Mouse (Mus musculus) heart, embryonic 16.5 days (tissue): ENCODE results near the gene Clcn1. TPM values are rescaled to one million over a fixed set of nuclear protein-coding genes. Genes with fewer than 3 reads are reported as not detected.

Source experiments
- ATAC-seq: fragments of 200-750 bp; cut with Nextera tagmentation; replicated peaks from 2 replicates; pipeline ENCODE4 v1.8.0; 2017; ENCODE audit warnings: moderate number of reproducible peaks; ENCODE audit not compliant: insufficient read depth, low FRiP score; ENCODE audit errors: extremely low read depth
- H3K27ac ChIP-seq: fragments of 300-500 bp; sonication (generic); 2 replicates; pipeline ENCODE4 v1.5.1; 2014; ENCODE audit warnings: mild to moderate bottlenecking, low read length, control low read depth, moderate library complexity
- H3K27me3 ChIP-seq: fragments of 300-500 bp; sonication (generic); 2 replicates; pipeline ENCODE4 v1.6.1; 2014; ENCODE audit warnings: low read length, mixed read lengths; ENCODE audit not compliant: control insufficient read depth, insufficient read depth
- H3K36me3 ChIP-seq: fragments of 300-500 bp; sonication (generic); 2 replicates; pipeline ENCODE4 v1.6.1; 2014; ENCODE audit not compliant: control insufficient read depth, insufficient read depth
- H3K4me1 ChIP-seq: fragments of 300-500 bp; sonication (generic); 2 replicates; pipeline ENCODE4 v1.6.1; 2014; ENCODE audit warnings: low read length, mixed read lengths; ENCODE audit not compliant: control insufficient read depth, insufficient read depth
- H3K4me2 ChIP-seq: fragments of 300-500 bp; sonication (generic); 2 replicates; pipeline ENCODE4 v1.6.1; 2014; ENCODE audit warnings: low read depth, mild to moderate bottlenecking, control low read depth, low read length
- H3K4me3 ChIP-seq: fragments of 300-500 bp; sonication (generic); 2 replicates; pipeline ENCODE4 v1.5.1; 2014; ENCODE audit warnings: mild to moderate bottlenecking, control low read depth, low read length
- H3K9ac ChIP-seq: fragments of 300-500 bp; sonication (generic); 2 replicates; pipeline ENCODE4 v1.6.1; 2014; ENCODE audit warnings: low read length, control low read depth
- H3K9me3 ChIP-seq: fragments of 300-500 bp; sonication (generic); replicated peaks from 2 replicates; pipeline ENCODE4 v1.6.1; 2016; ENCODE audit warnings: low read length; ENCODE audit not compliant: control insufficient read depth
- WGBS: fragments of 180-500 bp; shearing (Covaris S2); extraction: QIAGEN DNeasy Blood & Tissue Kit; methylation state at CpG from one replicate; pipeline ENCODE4 v1.1.7; 2014; 5-methylcytosine and 5-hydroxymethylcytosine counted together
- polyA plus RNA-seq: library from polyadenylated mRNA; unstranded; fragments of >200 nt; fragmentation: Nextera tagmentation; extraction: Ambion mirVana; gene quantifications from 2 replicates; pipeline ENCODE4 v1.2.1, GENCODE M21; 2015

Gene Clcn1
- polyA plus RNA-seq, 1 experiment from 2014 or later = 0.45 TPM

DNA sequence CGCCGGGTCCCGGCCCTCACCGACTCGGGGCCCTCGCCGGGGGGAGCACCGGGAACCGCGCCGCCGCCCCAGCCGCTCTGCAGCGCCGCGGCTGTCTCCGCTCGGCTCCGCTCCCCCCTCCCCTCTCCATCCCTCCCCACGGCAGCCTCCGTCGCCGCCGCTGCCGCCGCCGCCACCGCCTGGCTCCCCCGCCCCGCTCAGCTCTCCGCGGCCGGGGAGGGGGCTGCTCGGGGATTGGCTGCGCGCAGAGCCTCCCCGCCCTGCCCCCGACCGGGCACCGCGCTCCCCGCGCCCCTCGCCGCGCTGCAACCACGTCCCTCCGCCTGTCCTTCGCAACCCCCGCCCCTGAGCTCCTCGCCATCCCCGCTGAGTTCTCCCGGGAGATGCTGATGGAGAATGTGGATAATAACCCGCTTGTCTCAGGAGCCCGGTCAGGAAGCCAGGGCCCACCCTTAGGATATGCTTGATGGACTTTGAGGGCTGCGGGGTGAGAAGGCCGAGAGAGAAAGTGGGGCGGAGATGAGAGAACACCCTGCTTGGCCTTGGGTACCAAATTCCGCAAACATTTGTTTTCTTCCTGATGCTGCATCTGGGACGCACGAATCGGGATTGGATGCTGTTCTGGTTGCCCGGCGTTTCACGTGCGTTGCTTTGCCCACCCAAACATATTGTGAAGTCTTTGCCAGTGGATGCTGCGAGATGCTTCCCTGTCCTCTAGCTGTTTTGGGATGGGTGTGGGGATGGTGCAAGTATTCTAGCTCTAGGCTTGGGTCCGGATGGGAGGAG is 38.2 kb downstream of the Clcn1 start, which contains the start of gene Fam131b:
Gene Fam131b, minus strand, starts transcription at position 162 of the 786 bp plus-strand sequence.
- peak; percentile 63; the same call in 1 of the 2 replicates for ATAC-seq
- Histone ChIP-seq H3K9ac (peak within 1 kb of the TSS; percentile 66), H3K27me3 (peaks cover 44% of the 10 kb centered on the region), H3K9me3 (no peaks in the 10 kb centered on the region), H3K4me3 (peak within 1 kb of the TSS; percentile 69), H3K4me2 (peak within 1 kb of the TSS; percentile 99), H3K36me3 (no peaks in the 10 kb centered on the region), H3K27ac (no peak within 1 kb of the TSS), H3K4me1 (peaks cover 8% of the 10 kb centered on the region; the same call in 1 of the 2 replicates)
- WGBS = under 1% methylated on average over 27 of the region's 68 CpGs

DNA sequence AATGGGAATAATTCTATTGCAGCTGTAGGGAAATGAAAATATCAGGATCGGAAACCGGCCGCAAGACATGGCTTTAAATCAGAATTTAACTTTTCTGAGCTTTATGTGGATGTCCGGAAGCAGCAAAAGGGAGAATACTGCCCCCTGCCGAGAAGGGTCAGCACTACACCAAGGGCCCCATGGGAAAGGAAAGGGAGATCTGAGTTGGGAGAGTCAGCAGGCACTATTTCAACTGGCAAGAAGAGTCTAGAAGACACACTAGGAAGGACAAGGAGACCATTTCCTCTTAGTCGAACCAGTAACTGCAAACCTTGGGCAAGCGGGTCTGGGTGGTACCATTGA is 38.8 kb downstream of the Clcn1 start:
- ATAC-seq = no peak

DNA sequence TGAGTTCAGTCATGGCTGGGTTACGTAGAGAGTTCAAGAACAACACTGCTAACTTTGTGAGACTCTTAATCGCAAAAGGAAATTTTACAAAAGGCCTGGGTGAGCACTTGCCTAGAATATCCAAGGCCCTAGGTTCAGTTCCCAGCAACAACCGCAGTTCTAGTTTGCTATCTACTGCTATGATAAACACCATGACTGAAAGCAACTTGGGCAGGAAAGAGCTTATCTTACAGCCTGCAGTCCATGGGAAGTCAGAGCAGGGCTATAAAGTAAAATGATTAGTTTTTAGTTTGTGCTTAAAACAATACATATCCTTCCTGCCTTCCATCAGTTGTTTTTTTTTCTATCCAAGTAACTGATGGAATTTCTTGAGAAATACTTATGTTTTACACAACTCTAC is 40.0 kb downstream of the Clcn1 start:
- H3K36me3 ChIP-seq = no peaks in the 10 kb centered on the region
- no peak for ATAC-seq
- H3K27ac ChIP-seq = no peak overlapping the region
- H3K27me3 ChIP-seq = peaks cover 35% of the 10 kb centered on the region
- 68% methylated on average over 3 of the region's 3 CpGs for WGBS
- H3K4me1 ChIP-seq = peaks cover 8% of the 10 kb centered on the region; the same call in 1 of the 2 replicates
- H3K9ac ChIP-seq = no peak overlapping the region
- no peak overlapping the region for H3K4me3 ChIP-seq
- no peaks in the 10 kb centered on the region for H3K9me3 ChIP-seq
- no peak overlapping the region for H3K4me2 ChIP-seq

More for the DNA sequence above, 38.8 kb downstream of the Clcn1 start:
- H3K27ac ChIP-seq = no peak overlapping the region
- H3K4me2 ChIP-seq = peak overlapping the region; percentile 99
- H3K9ac ChIP-seq = no peak overlapping the region
- 9% methylated on average over 7 of the region's 7 CpGs for WGBS
- H3K36me3 ChIP-seq = no peaks in the 10 kb centered on the region
- no peaks in the 10 kb centered on the region for H3K9me3 ChIP-seq
- peaks cover 8% of the 10 kb centered on the region; the same call in 1 of the 2 replicates for H3K4me1 ChIP-seq
- H3K4me3 ChIP-seq = peak overlapping the region; percentile 69
- peaks cover 44% of the 10 kb centered on the region for H3K27me3 ChIP-seq

DNA sequence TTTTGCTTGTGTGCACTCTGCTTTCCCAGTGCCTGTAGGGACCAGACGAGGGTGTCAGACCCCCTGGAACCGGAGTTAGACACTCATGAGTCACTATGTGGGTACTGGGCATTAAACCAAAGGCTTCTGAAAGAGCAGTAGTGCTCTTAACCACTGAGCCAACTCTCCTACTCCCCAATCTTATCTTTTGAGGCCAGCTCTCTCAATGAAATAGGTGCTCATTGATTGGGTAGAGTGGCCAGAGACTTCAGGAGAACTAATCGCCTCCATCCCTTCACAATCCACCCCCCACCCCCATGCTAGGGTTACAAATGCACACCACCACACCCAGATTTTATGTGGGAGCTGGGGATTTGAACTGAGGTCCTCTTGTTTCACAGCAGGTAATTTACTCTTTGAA is 42.3 kb downstream of the Clcn1 start:
- peaks cover 15% of the 10 kb centered on the region for H3K27me3 ChIP-seq
- 63% methylated on average over 3 of the region's 3 CpGs for WGBS

DNA sequence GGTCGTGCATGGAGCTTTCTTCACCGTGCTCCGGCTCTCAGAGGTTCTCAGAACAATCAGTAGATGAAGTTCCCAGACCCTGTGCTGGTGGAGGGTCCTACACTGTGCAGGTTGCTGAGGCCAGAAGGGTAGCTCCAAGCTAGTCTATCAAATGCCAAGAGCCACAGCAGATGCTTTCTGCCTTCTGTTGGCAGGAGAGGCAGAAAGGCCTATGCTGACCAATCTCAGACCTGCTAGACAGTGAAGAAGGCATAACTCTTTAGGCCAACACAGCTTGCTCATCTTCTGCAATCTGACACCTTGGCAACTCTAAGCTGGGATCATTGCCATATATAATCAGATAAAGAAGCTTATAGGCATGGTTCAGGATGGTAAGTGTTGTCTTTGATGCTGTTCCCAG is 43.7 kb downstream of the Clcn1 start:
- H3K4me2 ChIP-seq = no peak overlapping the region
- no peak overlapping the region for H3K27ac ChIP-seq
- WGBS = 70% methylated on average over 3 of the region's 3 CpGs
- H3K9ac ChIP-seq = no peak overlapping the region
- no peaks in the 10 kb centered on the region for H3K9me3 ChIP-seq
- H3K4me1 ChIP-seq = no peaks in the 10 kb centered on the region
- ATAC-seq = no peak
- no peaks in the 10 kb centered on the region for H3K36me3 ChIP-seq
- no peak overlapping the region for H3K4me3 ChIP-seq
- H3K27me3 ChIP-seq = peaks cover 2% of the 10 kb centered on the region; the same call in 1 of the 2 replicates

More for the DNA sequence above, 42.3 kb downstream of the Clcn1 start:
- no peak overlapping the region for H3K27ac ChIP-seq
- H3K4me1 ChIP-seq = peaks cover 6% of the 10 kb centered on the region; the same call in 1 of the 2 replicates
- H3K4me3 ChIP-seq = no peak overlapping the region
- H3K9ac ChIP-seq = no peak overlapping the region
- ATAC-seq = no peak
- H3K4me2 ChIP-seq = no peak overlapping the region
- H3K9me3 ChIP-seq = no peaks in the 10 kb centered on the region
- no peaks in the 10 kb centered on the region for H3K36me3 ChIP-seq

DNA sequence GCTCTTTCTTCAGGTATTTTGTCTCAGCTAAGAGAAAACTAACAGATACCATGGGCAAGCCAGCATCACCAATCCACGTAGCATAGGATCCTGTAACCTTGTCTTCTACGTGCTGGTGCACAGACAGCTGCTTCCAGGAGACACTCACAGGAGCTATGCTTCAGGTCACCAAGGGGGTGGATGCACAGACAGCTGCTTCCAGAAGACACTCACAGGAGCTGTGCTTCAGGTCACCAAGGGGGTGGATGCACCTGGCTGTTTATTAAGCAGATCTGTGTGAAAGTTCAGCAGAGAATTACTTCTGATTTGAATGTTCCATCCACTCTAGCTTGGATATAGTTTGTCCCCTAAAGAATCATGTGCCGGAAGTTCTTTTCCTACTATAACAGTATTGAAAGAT is 44.5 kb downstream of the Clcn1 start:
- no peaks in the 10 kb centered on the region for H3K4me1 ChIP-seq
- H3K9me3 ChIP-seq = no peaks in the 10 kb centered on the region
- no peaks in the 10 kb centered on the region; the same call in 1 of the 2 replicates for H3K27me3 ChIP-seq
- no peak overlapping the region for H3K4me3 ChIP-seq
- no peaks in the 10 kb centered on the region for H3K36me3 ChIP-seq
- 83% methylated on average over 3 of the region's 3 CpGs for WGBS
- H3K27ac ChIP-seq = no peak overlapping the region
- H3K9ac ChIP-seq = no peak overlapping the region
- no peak for ATAC-seq
- H3K4me2 ChIP-seq = no peak overlapping the region

DNA sequence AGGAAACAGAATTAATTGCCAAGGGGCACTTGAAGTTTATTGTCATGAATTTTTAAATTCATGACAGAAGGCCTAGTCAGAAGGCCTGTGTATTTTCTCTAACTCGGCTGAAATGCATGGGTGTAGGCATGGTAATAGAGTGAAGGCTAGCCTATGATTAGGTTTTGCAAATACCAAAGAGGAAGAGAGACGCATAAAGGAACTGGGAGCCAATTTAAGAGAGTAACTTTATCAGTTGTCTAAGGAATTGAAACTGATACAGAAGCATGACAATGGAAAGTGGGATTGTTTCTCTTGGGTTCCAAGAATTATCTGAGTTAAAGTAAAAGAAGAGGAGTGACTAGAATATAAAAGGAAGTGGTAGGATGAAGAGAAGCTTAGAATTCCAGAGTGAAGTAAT is 52.7 kb downstream of the Clcn1 start:
- ATAC-seq = no peak
- H3K36me3 ChIP-seq = no peaks in the 10 kb centered on the region
- H3K27me3 ChIP-seq = no peaks in the 10 kb centered on the region
- no peak overlapping the region for H3K9ac ChIP-seq
- 73% methylated on average over 2 of the region's 2 CpGs for WGBS
- no peaks in the 10 kb centered on the region for H3K4me1 ChIP-seq
- no peak overlapping the region for H3K27ac ChIP-seq
- H3K4me2 ChIP-seq = no peak overlapping the region
- H3K4me3 ChIP-seq = no peak overlapping the region
- no peaks in the 10 kb centered on the region for H3K9me3 ChIP-seq

DNA sequence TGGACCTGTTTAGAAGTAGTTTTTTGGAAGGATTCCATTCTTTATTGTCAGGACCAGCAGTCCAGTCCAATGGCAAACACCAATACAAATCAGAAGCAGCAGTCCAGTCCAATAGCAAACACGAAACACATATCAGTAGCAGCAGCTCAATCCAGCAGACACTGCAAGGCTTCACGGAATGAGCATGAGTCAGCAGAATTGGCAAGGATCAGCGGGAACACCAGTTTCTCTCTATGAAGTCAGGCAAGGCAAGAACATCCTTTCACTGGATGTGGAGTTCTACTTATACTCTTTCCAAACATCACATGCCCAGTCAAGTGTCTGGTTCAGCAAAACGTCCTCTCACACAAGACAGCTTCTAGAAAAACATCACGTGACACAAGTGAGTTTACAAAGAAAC is 53.5 kb downstream of the Clcn1 start:
- Histone ChIP-seq H3K9ac (no peak overlapping the region), H3K4me1 (no peaks in the 10 kb centered on the region), H3K27ac (no peak overlapping the region), H3K4me2 (no peak overlapping the region), H3K9me3 (no peaks in the 10 kb centered on the region), H3K27me3 (no peaks in the 10 kb centered on the region), H3K4me3 (no peak overlapping the region), H3K36me3 (no peaks in the 10 kb centered on the region)
- WGBS = 69% methylated on average over 5 of the region's 5 CpGs
- no peak for ATAC-seq

DNA sequence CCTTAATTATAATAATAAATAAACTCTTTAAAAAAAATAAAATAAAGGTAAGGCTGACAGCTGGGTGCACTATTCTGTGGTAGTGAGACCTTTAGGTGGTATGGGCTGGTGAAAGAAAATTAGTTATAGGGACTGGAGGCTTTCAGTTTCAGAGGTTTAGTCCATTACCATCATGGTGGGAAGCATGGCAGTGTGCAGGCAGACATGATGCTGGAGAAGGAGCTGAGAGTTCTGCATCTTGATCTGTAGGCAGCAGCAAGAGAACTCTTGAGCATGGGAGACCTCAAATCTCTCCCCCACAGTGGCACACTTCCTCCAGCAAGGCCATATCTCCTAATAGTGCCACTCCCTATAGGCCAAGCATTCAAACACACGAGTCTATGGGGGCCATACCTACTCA is 55.7 kb downstream of the Clcn1 start:
- H3K4me2 ChIP-seq = no peak overlapping the region
- no peak overlapping the region for H3K27ac ChIP-seq
- no peaks in the 10 kb centered on the region for H3K36me3 ChIP-seq
- H3K4me3 ChIP-seq = no peak overlapping the region
- H3K9me3 ChIP-seq = no peaks in the 10 kb centered on the region
- H3K27me3 ChIP-seq = no peaks in the 10 kb centered on the region
- 54% methylated on average over 1 of the region's 1 CpGs for WGBS
- H3K4me1 ChIP-seq = no peaks in the 10 kb centered on the region
- ATAC-seq = no peak
- H3K9ac ChIP-seq = no peak overlapping the region
